Mouse (Mus musculus): Measurements from ENCODE around the gene Srm. TPM values are rescaled to one million over a fixed set of nuclear protein-coding genes. Genes with fewer than 3 reads are reported as not detected.

Srm gene
- polyA plus RNA-seq, 1 experiment from 2014 or later: 209 TPM

DNA sequence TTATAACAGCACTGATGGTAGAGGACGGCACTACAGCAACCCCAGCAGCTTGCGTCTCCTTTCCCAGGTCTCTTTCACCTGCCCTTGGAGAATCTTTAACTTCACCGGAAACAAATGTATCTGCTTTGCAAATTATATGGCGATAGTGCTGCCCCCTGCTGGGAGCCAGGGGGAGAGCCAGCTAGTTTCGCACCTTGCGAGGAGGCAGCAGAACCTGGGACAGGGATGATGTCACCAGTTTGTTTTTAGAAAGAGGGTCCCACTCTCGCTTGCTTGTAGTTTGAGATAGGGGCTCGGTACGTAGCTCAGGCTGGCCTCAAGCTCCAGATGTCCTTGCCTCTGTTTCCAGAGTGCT, 52.8 kb downstream of the Srm start:
- WGBS: 7% methylated on average over 9 of the region's 9 CpGs
- Histone ChIP-seq H3K4me2 (peak overlapping the region; percentile 49), H3K27me3 (no peaks in the 10 kb centered on the region), H3K4me3 (replicated peaks) (peak overlapping the region; percentile 20; the same call in 1 of the 2 replicates), H3K9me3 (replicated peaks) (no peaks in the 10 kb centered on the region), H3K9ac (no peak overlapping the region), H3K4me1 (peaks cover 17% of the 10 kb centered on the region), H3K27ac (peak overlapping the region; percentile 66; the same call in 1 of the 2 replicates), H3K36me3 (no peaks in the 10 kb centered on the region)
- ATAC-seq (replicated peaks; ENCODE audit: low FRiP score): peak; percentile 33; the same call in 1 of the 2 replicates

Other genes starting within 250 kb of the Srm start
- 24.9 and 26.8 TPM in 2 replicates for gene Ubiad1, start 146.7 kb upstream of the Srm start, polyA plus RNA-seq (2015; fragmentation: Nextera tagmentation; extraction: Ambion mirVana)
- 19.5 and 20.0 TPM in 2 replicates for gene Mtor, start 142.9 kb upstream of the Srm start, polyA plus RNA-seq (2015; fragmentation: Nextera tagmentation; extraction: Ambion mirVana)
- gene Angptl7, start 91.0 kb upstream of the Srm start, polyA plus RNA-seq (2015; fragmentation: Nextera tagmentation; extraction: Ambion mirVana): 1.4 and 3.8 TPM in 2 replicates
- 89.3 and 98.3 TPM in 2 replicates for gene Exosc10, start 33.1 kb upstream of the Srm start, polyA plus RNA-seq (2015; fragmentation: Nextera tagmentation; extraction: Ambion mirVana)
- 0.44 and 0.69 TPM in 2 replicates for gene Masp2, start 11.1 kb downstream of the Srm start, polyA plus RNA-seq (2015; fragmentation: Nextera tagmentation; extraction: Ambion mirVana)
- gene Tardbp, start 35.5 kb downstream of the Srm start, polyA plus RNA-seq (2015; fragmentation: Nextera tagmentation; extraction: Ambion mirVana): 360 and 392 TPM in 2 replicates
- not detected in 2 replicates for gene Gm572, start 51.8 kb downstream of the Srm start, polyA plus RNA-seq (2015; fragmentation: Nextera tagmentation; extraction: Ambion mirVana)
- gene Casz1, start 212.9 kb downstream of the Srm start, polyA plus RNA-seq (2015; fragmentation: Nextera tagmentation; extraction: Ambion mirVana): 7.1 and 7.3 TPM in 2 replicates